Mouse (Mus musculus): Measurements from ENCODE around the gene Fbxl19.
A peak's percentile ranks its signal among the peaks of the same experiment; 100 is the strongest.

DNA sequence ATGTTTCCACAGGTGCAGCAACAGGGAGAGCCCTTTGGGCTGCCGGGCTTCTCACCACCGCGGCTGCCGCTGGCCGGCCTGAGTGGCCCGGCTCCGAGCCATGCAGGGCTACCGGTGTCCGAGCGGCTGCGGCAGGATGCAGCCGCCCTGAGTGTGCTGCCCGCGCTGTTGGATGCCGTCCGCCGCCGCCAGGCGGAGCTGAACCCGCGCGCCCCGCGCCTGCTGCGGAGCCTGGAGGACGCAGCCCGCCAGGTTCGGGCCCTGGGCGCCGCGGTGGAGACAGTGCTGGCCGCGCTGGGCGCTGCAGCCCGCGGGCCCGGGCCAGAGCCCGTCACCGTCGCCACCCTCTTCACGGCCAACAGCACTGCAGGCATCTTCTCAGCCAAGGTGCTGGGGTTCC lies 27.4 kb upstream of the Fbxl19 start:
- TF ChIP-seq EP300 (IDR thresholded peaks at IDR 0.05; ENCODE audit: insufficient read depth, low read depth, low read length), result no peak
- peak; percentile 88 for TF ChIP-seq CTCF (IDR thresholded peaks at IDR 0.05)
- no peak for TF ChIP-seq POLR2A (IDR thresholded peaks at IDR 0.05; ENCODE audit: insufficient read depth, low read depth, low read length)
